Mouse (Mus musculus) gastrocnemius, adult 8-10 months (tissue): Measurements from ENCODE around the gene Ppargc1a. TPM values are rescaled to one million over a fixed set of nuclear protein-coding genes. Genes with fewer than 3 reads are reported as not detected.

Experiments
- DNase-seq, 2 experiments: peaks; one replicate each; pipeline ENCODE4 v3.0.0; 2022; ENCODE audit warnings: low spot score in 2 of 2
- total RNA-seq, 4 experiments: library from RNA; stranded (reverse); gene quantifications; 2 replicates each; pipeline ENCODE4 v1.2.4; 2022

The Ppargc1a gene
- total RNA-seq, 4 experiments from 2014 or later, result 26.3 to 47.8 (median 38.9) TPM

DNA sequence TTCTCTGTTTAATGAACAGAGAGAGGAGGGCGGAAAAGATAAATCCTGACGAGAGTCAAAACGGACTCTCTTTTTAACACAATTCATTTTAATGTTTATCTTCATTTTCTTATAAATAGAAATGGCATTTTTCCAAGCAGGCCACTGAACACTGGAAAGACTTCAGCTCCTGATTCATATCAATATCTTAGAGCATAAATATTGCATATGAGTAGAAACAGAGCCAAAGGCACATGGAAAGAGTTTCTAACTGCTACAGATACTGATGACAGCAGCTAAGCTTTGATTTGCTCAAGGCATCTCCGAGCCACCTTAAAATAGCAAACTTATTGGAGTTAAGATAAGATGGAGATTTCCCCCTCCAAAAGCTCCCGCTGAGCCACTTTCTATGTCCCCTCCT is 14.3 kb downstream of the Ppargc1a start:
- DNase-seq, result no peak

DNA sequence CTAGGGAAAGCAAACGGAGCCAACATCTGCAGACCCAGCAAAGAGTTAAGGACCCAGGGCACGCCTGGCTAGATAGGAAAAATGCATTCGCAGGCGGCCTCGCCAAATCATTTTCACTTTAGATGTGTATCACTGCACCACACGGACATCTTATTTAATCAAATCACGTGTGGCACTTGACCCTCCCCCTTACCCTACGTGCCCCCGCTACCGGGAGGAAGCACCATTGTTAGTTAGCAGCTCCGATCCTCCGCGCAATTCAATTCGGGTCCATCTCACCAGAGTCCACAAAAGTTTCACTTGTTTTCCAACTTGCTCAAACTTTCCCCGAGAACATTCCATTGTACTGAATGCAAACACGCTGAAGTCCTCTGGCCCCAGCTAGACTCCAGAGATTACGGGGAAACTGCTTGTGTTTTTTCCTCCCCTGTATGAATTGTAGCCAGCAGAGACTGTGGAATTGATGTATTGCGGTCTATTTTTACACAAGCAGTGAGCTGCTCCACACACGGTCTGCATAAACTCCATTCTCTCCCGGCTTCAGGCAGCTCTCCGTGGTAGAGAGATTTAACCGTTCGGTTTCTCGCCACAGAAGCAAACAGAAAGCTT is 14.9 kb downstream of the Ppargc1a start:
- DNase-seq, result peak; percentile 57 to 58

DNA sequence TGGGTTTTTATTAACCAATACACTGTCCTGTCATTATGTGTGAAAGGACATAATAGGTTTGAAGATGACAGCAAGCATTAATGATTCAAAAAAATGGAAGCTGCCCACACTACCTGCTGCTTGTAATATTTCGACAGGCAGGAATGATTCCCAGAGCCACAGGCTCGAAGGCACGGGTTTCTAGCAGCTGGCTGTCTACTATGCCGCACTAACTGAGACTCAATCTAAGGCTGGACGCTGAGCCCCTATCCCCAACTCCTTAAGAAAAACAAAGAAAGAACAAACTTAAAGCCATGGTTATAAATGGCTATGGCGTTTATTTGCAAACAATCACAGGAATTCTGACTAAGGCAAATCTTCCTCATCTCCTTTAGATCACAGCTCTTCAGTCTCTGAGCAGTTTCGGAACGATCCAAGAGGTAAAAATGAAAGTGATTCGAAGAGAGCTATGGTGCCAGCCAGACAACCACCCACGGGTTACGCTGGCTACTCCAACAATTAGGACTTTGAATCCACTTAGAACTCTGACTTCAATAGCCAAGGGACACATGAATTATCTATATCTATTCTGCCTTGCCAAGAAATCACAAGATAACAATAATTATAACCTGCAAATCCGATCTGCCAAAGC is 15.6 kb downstream of the Ppargc1a start:
- DNase-seq, result no peak

DNA sequence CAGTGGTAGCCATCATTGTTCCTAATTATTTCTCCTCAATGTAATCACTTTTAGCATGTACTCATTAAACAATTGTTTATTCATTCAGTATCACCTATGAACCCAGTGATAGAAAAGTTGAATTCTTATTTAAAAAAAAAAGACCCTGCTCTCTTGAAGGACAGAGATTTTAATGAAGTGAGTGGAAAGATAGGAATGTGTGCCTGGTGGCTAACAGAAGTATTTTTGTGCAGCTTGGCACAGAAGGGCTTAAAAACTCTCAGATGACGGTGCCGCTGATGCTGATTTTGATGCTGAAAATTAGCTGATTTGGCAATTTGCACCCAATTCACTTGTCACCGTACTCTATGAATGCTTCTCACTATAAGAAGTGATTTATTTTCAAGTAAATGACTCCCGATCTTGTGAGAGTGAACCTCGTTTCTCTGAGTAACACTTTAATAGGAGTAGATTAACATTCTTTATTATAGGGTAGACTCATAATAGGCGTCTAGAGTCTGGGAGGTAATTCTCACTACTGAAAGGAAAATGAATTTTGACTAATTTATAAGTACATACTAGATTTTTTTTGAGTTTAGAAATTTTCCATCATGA is 20.0 kb downstream of the Ppargc1a start:
- no peak for DNase-seq

DNA sequence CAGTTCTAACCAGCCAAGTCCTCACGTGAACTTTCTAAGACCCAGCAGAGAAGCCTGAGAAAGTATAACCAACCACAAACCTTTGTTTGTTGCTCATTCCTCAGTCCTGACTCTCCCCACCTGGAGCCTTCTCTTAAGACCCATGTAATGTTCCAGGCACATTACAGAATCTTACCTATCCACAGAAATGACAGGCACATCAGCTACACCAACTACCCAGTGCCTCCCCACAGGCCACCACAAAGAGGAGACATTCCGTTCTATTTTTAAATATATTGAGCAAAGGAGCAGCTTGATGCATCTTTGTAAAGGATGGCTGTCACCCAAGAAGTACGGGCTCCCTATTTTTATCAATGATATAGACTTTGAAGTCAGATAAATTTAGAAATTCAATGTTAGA is 20.7 kb downstream of the Ppargc1a start:
- no peak for DNase-seq

DNA sequence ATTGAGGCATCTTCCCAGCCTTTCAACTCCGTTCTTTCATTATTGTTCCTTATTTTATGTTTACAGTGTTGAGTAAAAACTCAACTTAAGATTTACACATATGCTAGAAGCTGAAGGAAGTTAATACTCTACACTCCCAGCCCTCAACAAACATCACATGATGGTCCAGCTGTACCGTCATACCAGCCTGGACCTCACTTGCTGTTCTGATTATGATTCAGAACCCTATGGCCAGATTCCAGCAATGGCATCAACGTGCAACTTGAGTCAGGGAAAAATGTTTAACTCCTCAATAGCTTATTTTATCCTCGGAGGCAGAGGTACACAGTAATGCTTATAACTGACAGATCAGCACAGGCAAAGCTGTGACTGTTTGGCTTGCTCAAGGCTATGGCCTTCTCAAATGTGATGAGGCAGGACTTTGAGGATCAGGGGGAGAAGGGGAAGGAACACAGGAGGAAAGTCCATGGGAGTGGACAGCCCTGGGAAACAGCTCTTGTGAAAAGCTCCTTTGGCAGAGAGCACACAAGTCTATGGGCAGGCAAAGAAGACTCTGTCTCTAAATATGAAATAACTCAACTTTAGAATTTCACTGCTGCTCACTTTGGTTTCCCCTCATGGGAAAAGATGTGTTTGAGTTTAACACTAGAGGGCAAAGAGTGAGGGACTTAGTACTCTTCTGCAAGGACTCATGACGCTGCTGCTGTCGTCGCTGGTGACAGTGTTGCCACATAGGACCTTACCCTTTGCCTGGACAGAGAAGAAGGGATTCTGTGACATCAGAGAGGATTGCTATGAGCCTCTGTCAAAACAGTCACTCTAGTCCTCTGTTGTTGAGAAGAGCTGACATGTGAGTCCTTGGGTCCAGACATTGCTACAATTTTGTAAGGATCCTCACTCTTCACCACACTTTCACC is 22.1 kb downstream of the Ppargc1a start:
- no peak for DNase-seq

DNA sequence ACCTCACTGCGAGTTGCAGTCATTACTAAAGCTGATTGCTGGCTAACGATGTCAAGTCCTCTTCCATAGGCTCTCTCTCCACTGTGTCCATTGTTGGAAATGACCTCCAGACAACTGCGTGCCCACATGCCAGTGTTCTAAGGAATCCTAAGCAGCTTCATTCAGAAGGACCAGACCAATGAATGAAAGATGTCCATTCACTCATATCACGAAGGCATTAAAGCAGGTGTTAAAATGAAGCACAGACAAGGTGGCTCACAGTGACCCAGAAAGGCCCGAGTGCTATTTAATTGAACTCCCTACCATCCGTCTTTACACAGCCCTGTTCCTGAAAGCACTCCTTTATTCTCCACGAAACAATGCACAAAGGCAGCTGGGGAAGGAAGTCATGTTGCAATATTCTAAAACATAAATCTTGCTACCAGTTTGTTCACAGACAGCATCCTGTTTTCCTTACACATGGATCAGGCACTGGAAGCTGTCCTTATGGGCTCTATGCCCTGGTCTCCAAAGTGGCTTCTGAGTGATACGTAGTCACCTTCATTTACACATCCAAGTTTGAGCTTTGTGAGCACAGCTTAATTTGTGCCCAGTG is 23.3 kb downstream of the Ppargc1a start:
- no peak for DNase-seq

DNA sequence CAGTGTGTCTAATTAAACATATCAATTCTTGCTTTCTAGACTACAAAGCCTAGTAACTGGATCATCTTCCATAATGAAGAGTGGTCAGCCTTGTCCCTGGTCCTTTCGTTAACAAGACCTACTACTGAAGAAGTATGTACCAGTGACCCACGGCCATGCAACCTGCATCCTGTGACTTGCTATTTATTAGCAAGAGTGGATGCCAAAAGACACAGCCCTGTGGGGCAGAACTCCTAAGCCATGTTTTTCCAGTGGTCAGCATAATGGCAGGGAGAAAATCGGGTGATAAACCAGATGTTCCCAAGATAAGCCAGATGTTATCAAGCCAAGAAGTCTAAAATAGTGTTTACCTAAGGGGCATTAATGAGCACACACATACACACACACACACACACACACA is 26.0 kb downstream of the Ppargc1a start:
- no peak for DNase-seq

DNA sequence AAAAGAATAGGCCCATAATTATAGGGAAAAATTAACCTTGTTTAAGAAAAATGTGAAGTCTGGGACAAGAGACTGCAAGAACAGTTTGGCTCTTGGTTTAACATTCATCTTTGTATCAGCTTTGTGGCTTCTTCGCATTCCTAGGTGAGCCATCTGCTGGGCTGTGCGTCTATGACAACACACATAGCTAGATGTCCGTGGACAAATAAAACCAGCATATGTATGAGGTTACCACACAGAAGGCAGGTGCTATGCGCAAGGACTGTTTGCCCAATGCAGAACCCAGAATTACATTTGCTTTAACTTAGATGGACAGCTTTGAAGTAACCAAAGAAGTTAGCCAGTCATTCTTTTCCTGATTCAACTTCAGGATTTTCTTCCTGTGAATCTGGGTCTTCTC is 26.7 kb downstream of the Ppargc1a start:
- no peak for DNase-seq

DNA sequence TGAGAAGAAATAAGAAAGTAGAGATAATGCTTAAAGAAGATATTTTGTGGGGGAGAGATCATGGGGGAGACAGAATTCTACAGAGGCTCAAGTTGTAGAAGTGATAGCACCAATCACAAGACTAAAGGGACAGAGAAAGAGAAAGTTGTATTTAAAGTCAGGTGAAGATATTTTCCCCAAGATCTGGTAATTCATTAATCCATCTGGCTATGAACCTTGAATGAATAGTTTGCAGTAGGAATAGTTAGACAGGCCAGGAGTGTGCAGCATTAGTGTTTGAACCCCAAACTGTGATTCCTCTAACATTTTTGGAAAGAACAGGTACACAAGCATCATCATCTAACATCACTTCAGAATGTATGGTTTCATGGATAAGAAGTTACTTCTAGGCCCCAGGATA is 28.0 kb downstream of the Ppargc1a start:
- DNase-seq, result no peak

DNA sequence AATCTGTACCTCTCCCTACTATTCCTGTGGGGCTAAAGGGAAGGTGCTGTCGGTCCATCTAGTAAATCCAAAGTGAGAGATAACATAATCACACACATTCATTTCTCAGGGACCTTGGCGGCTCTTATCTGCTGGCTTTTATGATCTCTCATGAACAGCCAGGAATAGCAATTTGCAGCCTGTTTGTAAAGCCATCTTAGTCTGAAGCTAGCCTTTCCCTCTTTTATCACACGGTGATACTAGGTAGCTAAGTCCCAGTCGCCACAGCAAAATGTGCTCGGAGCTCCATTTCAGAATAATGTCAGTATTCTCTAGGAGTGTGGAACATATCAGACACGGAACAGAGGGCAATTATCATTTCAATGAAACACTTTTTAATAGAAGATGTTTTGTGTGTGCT is 29.2 kb downstream of the Ppargc1a start:
- no peak for DNase-seq

DNA sequence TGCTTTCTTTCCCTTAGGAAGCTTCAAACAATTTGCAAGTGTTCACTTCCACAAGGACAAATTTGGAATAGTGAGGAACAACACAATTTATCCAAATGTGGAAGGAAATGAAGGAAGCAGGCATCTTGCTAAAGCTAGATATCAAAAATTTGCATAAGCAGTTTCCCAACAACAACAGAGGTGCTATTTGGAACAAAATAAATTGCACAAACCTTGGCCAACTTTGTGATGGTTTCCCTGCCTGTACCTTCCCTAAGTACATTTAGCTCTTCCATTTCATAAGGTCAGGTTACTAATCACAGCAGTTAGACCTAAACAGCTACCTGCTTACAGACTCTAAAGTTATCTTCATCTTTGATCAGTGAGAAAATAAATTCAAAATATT is 29.9 kb downstream of the Ppargc1a start:
- DNase-seq, result no peak

DNA sequence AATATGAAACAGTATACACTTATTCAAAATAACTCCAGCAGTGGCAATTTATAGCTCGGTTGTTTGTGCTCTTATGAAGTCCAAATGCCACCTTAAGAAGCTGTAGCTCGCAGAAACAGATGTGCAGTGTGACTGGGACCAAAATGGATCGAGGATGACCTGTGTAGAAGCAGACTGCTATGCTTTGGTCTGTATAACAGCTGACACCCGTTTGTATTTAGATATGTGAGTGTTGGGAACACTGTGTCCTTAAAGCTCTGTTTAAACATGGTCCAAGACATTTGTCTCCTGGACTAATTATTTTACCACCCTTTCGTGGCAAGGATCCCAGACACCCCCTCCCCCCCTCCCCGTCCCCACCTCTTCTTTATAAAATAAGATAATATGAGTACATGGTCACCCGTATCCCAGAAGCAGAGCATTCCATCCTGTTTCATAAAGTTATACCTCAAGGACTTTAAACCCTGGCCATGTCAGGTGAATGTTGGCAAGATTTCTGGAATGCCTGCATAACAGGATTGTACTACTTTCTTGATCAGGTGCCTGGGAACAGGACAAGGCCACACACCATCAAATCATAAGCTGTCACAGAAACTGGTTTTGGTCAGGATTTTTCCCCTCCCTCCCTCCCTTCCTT is 30.4 kb downstream of the Ppargc1a start:
- DNase-seq, result no peak

DNA sequence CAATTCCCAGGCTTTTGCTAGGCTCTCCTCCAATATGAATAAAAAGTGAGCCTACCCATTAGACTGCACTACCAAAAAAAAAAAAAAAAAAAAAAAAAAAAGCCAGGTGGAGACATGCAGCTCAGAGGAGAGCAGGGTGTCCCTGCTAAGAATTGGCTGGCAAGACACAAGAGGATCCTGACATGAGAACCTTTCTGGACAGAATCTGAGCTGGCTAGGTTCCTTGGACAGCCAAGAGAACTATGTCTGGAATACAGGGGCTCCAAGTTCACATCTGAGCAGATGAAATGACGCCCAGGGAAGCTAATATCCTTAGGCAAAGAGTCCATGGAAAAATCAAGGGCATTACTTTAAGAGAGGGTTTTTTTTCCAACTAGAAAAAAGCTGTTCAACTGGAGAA is 33.1 kb downstream of the Ppargc1a start:
- peak; percentile 34 to 48 for DNase-seq

DNA sequence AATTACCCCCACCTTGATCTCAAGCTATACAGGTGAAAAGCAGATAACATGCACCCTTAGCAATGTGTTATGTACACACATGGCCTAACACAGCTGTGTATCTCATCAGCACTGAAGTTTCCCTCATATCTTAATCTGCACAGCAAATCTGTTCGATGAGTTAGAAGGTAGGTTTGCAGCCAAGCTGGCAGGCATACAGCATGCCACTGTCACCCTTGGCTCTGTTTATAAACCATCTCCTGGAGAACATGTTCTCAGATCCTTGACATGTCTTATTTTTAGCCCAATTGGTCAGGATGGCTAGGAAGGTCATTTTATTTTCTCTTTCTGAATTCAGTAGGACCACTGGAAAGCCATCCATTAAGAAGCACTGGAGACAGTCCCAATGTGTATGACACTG is 36.2 kb downstream of the Ppargc1a start:
- DNase-seq, result peak; percentile 35 to 49

DNA sequence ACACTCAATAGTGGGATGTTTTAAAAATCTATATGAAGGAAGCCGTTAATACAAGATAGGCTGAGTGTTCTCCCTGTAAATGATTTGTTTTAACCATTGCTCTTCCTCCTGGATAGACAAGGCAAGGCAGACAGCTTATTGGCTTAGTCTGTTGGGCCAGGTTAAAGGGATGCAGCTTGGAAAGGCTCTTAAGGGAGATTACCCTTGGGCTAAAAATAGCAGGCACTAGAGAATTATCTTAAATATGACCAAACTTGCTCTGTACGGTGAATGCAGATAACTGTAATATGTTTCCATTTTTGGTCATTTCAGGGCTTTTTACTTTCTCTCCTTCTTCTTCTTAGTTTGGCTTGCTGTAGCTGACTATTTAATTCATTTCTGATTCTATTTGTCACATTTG is 38.1 kb downstream of the Ppargc1a start:
- no peak for DNase-seq

DNA sequence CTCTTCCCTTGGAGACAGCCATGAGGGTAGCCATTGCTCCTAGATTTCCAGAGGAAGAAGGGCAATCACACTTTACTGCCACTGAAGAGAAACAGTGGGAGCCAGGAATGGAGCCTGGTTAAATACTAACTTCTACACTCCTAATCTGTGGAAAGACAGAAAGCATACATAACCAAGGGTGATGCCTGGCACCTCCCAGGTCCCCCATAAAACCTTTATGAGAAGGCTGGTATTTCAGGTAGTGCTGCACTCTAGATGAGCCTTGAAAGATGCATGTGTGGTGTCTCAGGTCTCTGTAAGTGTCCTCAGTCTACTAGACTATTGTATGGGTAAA is 39.4 kb downstream of the Ppargc1a start:
- no peak for DNase-seq

DNA sequence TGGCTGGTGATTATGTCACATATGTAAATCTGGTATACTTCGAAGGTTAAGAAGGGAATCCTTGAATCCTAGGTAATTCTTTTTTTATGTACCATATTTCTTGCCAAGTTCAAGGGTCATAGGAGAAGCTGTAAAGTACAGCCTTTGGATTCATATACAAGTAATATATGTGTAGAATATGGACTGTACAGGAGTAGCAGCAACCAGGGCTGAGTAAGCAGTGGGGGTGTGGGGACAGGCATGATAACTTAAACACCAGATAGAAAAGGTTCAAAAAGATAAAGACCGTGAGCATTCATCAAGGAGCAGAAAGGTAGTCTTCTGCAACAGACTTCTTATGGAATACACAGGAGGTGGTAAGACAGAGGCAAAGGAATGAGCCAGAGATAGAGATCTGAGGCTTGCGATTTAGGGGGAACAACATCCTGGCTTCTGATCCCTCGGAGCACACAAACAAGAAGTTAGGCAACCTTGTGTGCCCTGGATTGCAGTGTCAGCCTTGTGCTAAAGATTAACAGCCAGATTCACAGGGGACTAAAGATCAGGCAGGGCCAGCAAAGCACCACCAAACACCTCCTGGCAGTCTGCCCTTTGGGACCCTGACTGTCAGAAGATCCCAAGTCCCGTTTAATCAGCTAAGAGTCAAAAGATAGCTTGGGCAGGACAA is 39.9 kb downstream of the Ppargc1a start:
- no peak for DNase-seq

DNA sequence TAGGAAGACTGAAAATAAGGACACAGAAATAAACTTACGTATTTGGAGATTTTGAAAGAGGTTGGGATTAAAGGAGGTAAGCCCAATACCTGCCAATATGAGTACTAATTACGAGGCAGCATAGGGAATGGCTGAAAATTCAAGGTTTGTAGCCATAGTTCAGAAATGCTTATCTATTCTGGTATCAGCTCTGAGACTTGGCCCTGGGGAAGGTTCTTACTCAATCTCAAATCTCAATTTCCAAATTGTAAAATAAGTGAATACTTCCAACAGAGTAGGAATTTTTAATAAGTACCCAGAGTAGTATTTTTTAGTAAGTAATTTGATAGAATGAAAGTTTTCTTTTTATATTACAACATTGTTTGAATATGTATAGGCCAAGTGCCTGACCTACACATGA is 41.7 kb downstream of the Ppargc1a start:
- no peak for DNase-seq

DNA sequence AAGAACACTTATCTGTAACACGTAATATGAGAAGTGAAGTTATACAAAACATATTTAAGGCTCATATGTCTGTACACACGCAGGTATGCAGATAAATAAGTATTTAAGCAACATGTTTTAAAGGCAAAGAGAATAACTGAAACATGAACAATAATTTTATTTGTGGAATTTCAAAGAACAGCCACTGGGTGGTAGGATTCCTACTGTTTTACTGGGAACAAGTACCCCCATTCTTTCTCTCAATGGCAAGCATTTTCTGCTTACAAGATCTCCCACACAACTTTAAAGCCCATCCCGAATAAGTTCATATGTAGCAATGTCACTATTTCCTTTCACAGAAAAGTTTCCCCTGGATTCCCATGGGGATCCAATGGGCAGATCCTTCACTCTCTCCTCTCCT is 46.7 kb downstream of the Ppargc1a start:
- no peak for DNase-seq
